Mouse (Mus musculus) limb, embryonic 15.5 days (tissue): ENCODE results near the gene Mdh1. TPM values are rescaled to one million over a fixed set of nuclear protein-coding genes. Genes with fewer than 3 reads are reported as not detected.
"Not testable (repeated sequence)": the region's sequence is repeated elsewhere in the genome, so short reads cannot be mapped to it uniquely, and the experiment has no call there.

Experiments used
- ATAC-seq: fragments of 200-750 bp; cut with Nextera tagmentation; 2 replicates; pipeline ENCODE4 v1.8.0; 2017; ENCODE audit warnings: low read depth, moderate TSS enrichment; ENCODE audit not compliant: insufficient number of reproducible peaks, low FRiP score, low TSS enrichment
- H3K27ac ChIP-seq: fragments of 300-500 bp; sonication (generic); 2 replicates; pipeline ENCODE4 v1.5.1; 2015; ENCODE audit warnings: moderate library complexity, mild to moderate bottlenecking, inconsistent platforms
- H3K27me3 ChIP-seq: fragments of 300-500 bp; sonication (generic); 2 replicates; pipeline ENCODE4 v1.6.1; 2015; ENCODE audit warnings: inconsistent platforms
- H3K36me3 ChIP-seq: fragments of 300-500 bp; sonication (generic); 2 replicates; pipeline ENCODE4 v1.6.1; 2015; ENCODE audit warnings: inconsistent platforms
- H3K4me1 ChIP-seq: fragments of 300-500 bp; sonication (generic); 2 replicates; pipeline ENCODE4 v1.6.1; 2015; ENCODE audit warnings: inconsistent platforms
- H3K4me2 ChIP-seq: fragments of 300-500 bp; sonication (generic); 2 replicates; pipeline ENCODE4 v1.6.1; 2015; ENCODE audit warnings: mild to moderate bottlenecking, inconsistent platforms
- H3K4me3 ChIP-seq: fragments of 300-500 bp; sonication (generic); 2 replicates; pipeline ENCODE4 v1.5.1; 2015; ENCODE audit warnings: mild to moderate bottlenecking, inconsistent platforms
- H3K9ac ChIP-seq: fragments of 300-500 bp; sonication (generic); 2 replicates; pipeline ENCODE4 v1.6.1; 2015; ENCODE audit warnings: inconsistent platforms
- H3K9me3 ChIP-seq: fragments of 300-500 bp; sonication (generic); 2 replicates; pipeline ENCODE4 v1.6.1; 2016; ENCODE audit warnings: inconsistent platforms
- WGBS: fragments of 180-500 bp; shearing (Covaris S2); methylation state at CpG from one replicate; pipeline ENCODE4 v1.1.7; 2015; 5-methylcytosine and 5-hydroxymethylcytosine counted together
- microRNA-seq: library from miRNA; unstranded; fragments of <30 nt; microRNA quantifications from one replicate; pipeline ENCODE4, GENCODE M21; 2016
- polyA plus RNA-seq: library from polyadenylated mRNA; unstranded; fragments of >200 nt; fragmentation: Nextera tagmentation; extraction: Ambion mirVana; gene quantifications from 2 replicates; pipeline ENCODE4 v1.2.1, GENCODE M21; 2015

The Mdh1 gene
- polyA plus RNA-seq, 1 experiment from 2014 or later: 375 TPM

- H3K9me3 ChIP-seq: no peaks in the 10 kb centered on the region
- ATAC-seq: no peak
- H3K27ac ChIP-seq: no peak overlapping the region
- H3K4me2 ChIP-seq: no peak overlapping the region
- 93% methylated on average over 2 of the region's 2 CpGs for WGBS
- no peaks in the 10 kb centered on the region for H3K36me3 ChIP-seq
- H3K4me1 ChIP-seq: no peaks in the 10 kb centered on the region
- no peaks in the 10 kb centered on the region for H3K27me3 ChIP-seq
- no peak overlapping the region for H3K4me3 ChIP-seq
- no peak overlapping the region for H3K9ac ChIP-seq
These were observed 31.5 kb downstream of the Mdh1 start for GRCm38 (mm10) chr11:21540622-21541021.

DNA sequence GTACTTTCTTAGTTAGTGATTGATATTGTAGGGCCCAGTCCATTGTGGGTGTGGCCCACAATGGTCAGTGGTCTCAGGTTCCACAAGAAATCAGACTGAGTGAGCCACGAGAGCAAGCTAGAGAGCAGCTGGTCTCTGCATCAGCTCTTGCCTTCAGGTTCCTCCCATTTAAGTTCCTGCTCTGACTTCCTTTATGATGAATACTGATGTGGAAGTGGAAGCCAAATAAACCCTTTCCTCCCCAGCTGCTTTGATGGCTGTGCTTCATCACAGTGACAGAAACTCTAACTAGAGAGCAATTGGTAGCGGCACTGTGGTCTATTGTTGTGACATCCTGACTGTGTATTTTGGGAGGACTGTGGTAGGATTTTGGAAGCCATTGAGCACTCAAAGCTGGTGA, 32.1 kb downstream of the Mdh1 start:
- Histone ChIP-seq H3K4me1 (no peaks in the 10 kb centered on the region), H3K9me3 (no peaks in the 10 kb centered on the region), H3K4me3 (no peak overlapping the region), H3K27ac (no peak overlapping the region), H3K36me3 (no peaks in the 10 kb centered on the region), H3K4me2 (no peak overlapping the region), H3K27me3 (no peaks in the 10 kb centered on the region), H3K9ac (no peak overlapping the region)
- WGBS: 54% methylated on average over 2 of the region's 2 CpGs
- ATAC-seq: no peak

- not testable (repeated sequence) for H3K9ac ChIP-seq, H3K27me3 ChIP-seq, H3K4me3 ChIP-seq, ATAC-seq, H3K36me3 ChIP-seq, H3K9me3 ChIP-seq, H3K4me2 ChIP-seq, H3K27ac ChIP-seq, H3K4me1 ChIP-seq
- 82% methylated on average over 2 of the region's 2 CpGs for WGBS
These were observed 41.3 kb downstream of the Mdh1 start for GRCm38 (mm10) chr11:21530856-21531255.

- no peak overlapping the region for H3K27ac ChIP-seq
- no peaks in the 10 kb centered on the region for H3K36me3 ChIP-seq
- no peak overlapping the region for H3K4me2 ChIP-seq
- no peak overlapping the region for H3K9ac ChIP-seq
- no peak overlapping the region for H3K4me3 ChIP-seq
- no peaks in the 10 kb centered on the region for H3K27me3 ChIP-seq
- no peak for ATAC-seq
- H3K4me1 ChIP-seq: no peaks in the 10 kb centered on the region
- H3K9me3 ChIP-seq: no peaks in the 10 kb centered on the region
- WGBS: 21% methylated on average over 2 of the region's 2 CpGs
These were observed 43.3 kb downstream of the Mdh1 start for GRCm38 (mm10) chr11:21528676-21529394.

DNA sequence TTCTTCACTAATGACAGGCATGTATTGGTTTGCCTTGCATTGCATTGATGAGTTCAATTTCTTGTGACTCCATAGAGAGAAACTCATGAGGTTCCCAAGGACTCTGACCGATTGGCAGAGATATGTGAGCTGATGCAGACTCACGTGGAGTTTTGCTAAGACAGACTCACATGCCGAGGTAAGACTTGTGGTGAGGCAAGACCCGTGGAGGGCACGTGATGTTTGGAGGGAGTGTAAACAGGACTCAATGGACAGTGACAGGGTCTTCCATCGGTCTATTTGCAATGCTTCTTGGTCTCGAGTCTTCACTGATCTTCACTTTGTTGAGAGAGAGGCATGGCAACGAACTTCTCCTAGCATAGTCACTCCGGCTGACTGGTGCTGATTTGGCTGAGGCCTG, 54.4 kb downstream of the Mdh1 start:
- 92% methylated on average over 9 of the region's 9 CpGs for WGBS
- no peaks in the 10 kb centered on the region for H3K9me3 ChIP-seq
- H3K4me2 ChIP-seq: no peak overlapping the region
- H3K4me1 ChIP-seq: no peaks in the 10 kb centered on the region
- H3K36me3 ChIP-seq: no peaks in the 10 kb centered on the region
- no peak for ATAC-seq
- H3K9ac ChIP-seq: no peak overlapping the region
- no peak overlapping the region for H3K4me3 ChIP-seq
- no peaks in the 10 kb centered on the region for H3K27me3 ChIP-seq
- no peak overlapping the region for H3K27ac ChIP-seq

DNA sequence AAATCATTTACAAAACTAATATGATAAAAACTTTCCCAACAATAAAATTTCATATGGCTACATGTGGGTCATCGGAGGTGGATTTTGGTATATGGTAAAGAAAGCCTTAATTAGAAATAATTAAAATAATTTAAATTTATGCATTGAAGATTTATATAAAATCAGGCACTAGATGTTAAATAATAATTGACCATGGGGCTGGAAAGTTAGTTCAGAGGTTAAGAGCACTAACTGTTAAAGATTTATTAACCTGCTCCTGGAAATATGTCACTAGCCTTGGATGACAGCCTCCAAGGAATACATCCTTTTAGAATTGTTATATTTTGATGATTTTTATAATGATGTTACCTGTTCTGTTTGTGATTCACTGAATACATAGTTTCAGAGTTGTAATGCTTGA, 55.8 kb downstream of the Mdh1 start:
- H3K4me3 ChIP-seq, H3K27ac ChIP-seq, H3K9ac ChIP-seq, H3K9me3 ChIP-seq, H3K27me3 ChIP-seq, H3K4me1 ChIP-seq, H3K4me2 ChIP-seq, ATAC-seq, H3K36me3 ChIP-seq: not testable (repeated sequence)
- WGBS: 87% methylated on average over 1 of the region's 1 CpGs

DNA sequence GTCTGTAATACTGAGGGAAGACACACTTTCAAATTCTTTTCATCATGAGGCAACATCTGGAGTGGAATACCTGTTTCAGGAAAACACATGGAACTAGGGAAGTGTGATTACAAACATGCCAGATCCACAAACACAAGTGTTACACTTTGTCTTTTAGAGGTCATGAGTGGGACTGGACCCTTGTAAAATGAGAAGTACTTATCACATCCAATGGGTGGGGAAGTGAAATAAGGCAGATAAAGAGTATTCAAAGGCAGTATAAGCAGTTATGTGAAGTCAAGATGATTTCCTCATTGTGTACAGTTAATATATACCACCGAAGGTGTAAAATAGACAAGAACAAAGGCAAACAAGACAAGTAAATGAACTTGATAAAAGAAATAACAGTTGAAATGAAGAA, 61.6 kb downstream of the Mdh1 start:
- ATAC-seq, H3K27me3 ChIP-seq, H3K4me2 ChIP-seq, H3K4me3 ChIP-seq, H3K27ac ChIP-seq, H3K9me3 ChIP-seq, H3K36me3 ChIP-seq, H3K4me1 ChIP-seq, H3K9ac ChIP-seq: not testable (repeated sequence)
- WGBS: 95% methylated on average over 1 of the region's 1 CpGs

DNA sequence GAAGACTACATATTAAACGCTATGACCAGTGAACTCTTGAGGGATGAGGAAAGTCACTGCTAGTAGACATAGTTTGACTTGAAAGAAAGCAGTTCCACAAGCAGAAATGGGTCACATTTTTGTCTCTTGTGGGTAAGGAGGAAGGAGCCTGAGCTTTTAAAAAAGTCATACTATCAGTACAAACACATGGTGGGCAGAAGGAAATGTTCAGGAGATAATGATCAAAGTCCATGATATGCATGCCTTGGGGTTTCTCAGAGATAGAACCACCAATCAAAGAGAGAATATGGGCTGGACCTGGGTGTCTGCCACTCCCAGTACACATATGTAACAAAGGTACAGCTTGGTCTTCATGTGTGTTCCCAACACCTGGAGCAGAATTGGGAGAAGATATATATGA, 63.5 kb downstream of the Mdh1 start:
- not testable (repeated sequence) for H3K36me3 ChIP-seq, H3K4me2 ChIP-seq, H3K9ac ChIP-seq, H3K4me3 ChIP-seq, H3K27me3 ChIP-seq, H3K27ac ChIP-seq, ATAC-seq, H3K4me1 ChIP-seq, H3K9me3 ChIP-seq
- WGBS: 68% methylated on average over 1 of the region's 1 CpGs

DNA sequence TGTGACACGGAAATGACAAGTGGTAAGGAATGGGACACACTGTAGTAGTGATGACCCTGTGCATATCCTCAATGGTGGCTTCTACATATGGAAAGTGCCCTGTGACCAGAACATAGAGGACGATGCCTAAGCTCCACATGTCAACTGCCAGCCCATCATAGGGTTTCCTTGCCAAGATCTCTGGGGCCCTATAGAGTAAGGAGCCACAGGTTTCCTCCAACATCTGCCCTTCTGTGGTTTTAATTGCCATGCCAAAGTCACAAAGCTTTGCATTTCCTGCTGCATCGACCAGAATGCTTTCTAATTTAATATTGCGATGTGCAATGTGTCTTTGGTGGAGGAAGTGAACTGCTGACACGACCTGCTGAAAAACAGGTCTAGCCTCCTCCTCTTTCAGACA, 65.1 kb downstream of the Mdh1 start:
- WGBS: 79% methylated on average over 5 of the region's 5 CpGs
- H3K9me3 ChIP-seq, H3K36me3 ChIP-seq, H3K9ac ChIP-seq, ATAC-seq, H3K27ac ChIP-seq, H3K4me2 ChIP-seq, H3K27me3 ChIP-seq, H3K4me1 ChIP-seq, H3K4me3 ChIP-seq: not testable (repeated sequence)

Small RNA genes lying within 50 kb of the gene (microRNA-seq; reads per million reads assigned to microRNA genes)
- not detected for gene Gm22990

Other genes starting within 250 kb of the Mdh1 start
- gene Ugp2, start 201.2 kb downstream of the Mdh1 start, polyA plus RNA-seq: 101 and 121 TPM in 2 replicates
- gene Wdpcp, start 132 bp downstream of the Mdh1 start, polyA plus RNA-seq: 8.3 and 8.4 TPM in 2 replicates